Mouse (Mus musculus) limb, embryonic 12.5 days (tissue): ENCODE results near the gene Eif3c. TPM values are rescaled to one million over a fixed set of nuclear protein-coding genes. Genes with fewer than 3 reads are reported as not detected.

ENCODE experiments used
- ATAC-seq: fragments of 200-750 bp; cut with Nextera tagmentation; 2 replicates; pipeline ENCODE4 v1.8.0; 2017; ENCODE audit warnings: low read depth, moderate TSS enrichment; ENCODE audit not compliant: insufficient number of reproducible peaks, insufficient read depth, low FRiP score, low TSS enrichment
- H3K27ac ChIP-seq: fragments of 300-500 bp; sonication (generic); 2 replicates; pipeline ENCODE4 v1.5.1; 2016; ENCODE audit warnings: mild to moderate bottlenecking, moderate library complexity
- H3K27me3 ChIP-seq: fragments of 300-500 bp; sonication (generic); 2 replicates; pipeline ENCODE4 v1.6.1; 2016; ENCODE audit warnings: mild to moderate bottlenecking, moderate library complexity
- H3K36me3 ChIP-seq: fragments of 300-500 bp; sonication (generic); 2 replicates; pipeline ENCODE4 v1.6.1; 2016; ENCODE audit warnings: mild to moderate bottlenecking, moderate library complexity
- H3K4me1 ChIP-seq: fragments of 300-500 bp; sonication (generic); replicated peaks from 2 replicates; pipeline ENCODE4 v1.6.1; 2016
- H3K4me2 ChIP-seq: fragments of 300-500 bp; sonication (generic); 2 replicates; pipeline ENCODE4 v1.6.1; 2016; ENCODE audit warnings: mild to moderate bottlenecking, moderate library complexity
- H3K4me3 ChIP-seq: fragments of 300-500 bp; sonication (generic); replicated peaks from 2 replicates; pipeline ENCODE4 v1.5.1; 2016; ENCODE audit warnings: mild to moderate bottlenecking
- H3K9ac ChIP-seq: fragments of 300-500 bp; sonication (generic); replicated peaks from 2 replicates; pipeline ENCODE4 v1.6.1; 2016; ENCODE audit warnings: mild to moderate bottlenecking, moderate library complexity
- H3K9me3 ChIP-seq: fragments of 300-500 bp; sonication (generic); 2 replicates; pipeline ENCODE4 v1.6.1; 2016; ENCODE audit warnings: mild to moderate bottlenecking, moderate library complexity
- WGBS: fragments of 180-500 bp; shearing (Covaris S2); methylation state at CpG from one replicate; pipeline ENCODE4 v1.1.7; 2016; 5-methylcytosine and 5-hydroxymethylcytosine counted together
- polyA plus RNA-seq: library from polyadenylated mRNA; unstranded; fragments of >200 nt; fragmentation: Nextera tagmentation; extraction: Ambion mirVana; gene quantifications from 2 replicates; pipeline ENCODE4 v1.2.1, GENCODE M21; 2016

Eif3c gene
- polyA plus RNA-seq, 1 experiment from 2014 or later = 202 TPM

- H3K4me2 ChIP-seq = peak overlapping the region; percentile 46
- H3K36me3 ChIP-seq = no peaks in the 10 kb centered on the region
- H3K27me3 ChIP-seq = peaks cover 38% of the 10 kb centered on the region
- H3K9me3 ChIP-seq = no peaks in the 10 kb centered on the region
- WGBS = 4% methylated on average over 16 of the region's 16 CpGs
- ATAC-seq = peak; percentile 39; the same call in 1 of the 2 replicates
- peaks cover 9% of the 10 kb centered on the region; the same call in 1 of the 2 replicates for H3K4me1 ChIP-seq
- H3K4me3 ChIP-seq = 0 out of 2 replicates have a peak overlapping the region, but pooled peaks have one; percentile 1
- H3K9ac ChIP-seq = peak overlapping the region; percentile 50
- H3K27ac ChIP-seq = no peak overlapping the region
Observed at GRCm38 (mm10) chr7:126587779-126588178, 21.6 kb upstream of the Eif3c start.

- Histone ChIP-seq H3K9ac (no peak overlapping the region), H3K4me2 (no peak overlapping the region), H3K4me1 (peaks cover 12% of the 10 kb centered on the region), H3K27me3 (peaks cover 31% of the 10 kb centered on the region), H3K4me3 (no peak overlapping the region), H3K36me3 (no peaks in the 10 kb centered on the region), H3K9me3 (no peaks in the 10 kb centered on the region), H3K27ac (no peak overlapping the region)
- 64% methylated on average over 8 of the region's 8 CpGs for WGBS
- no peak for ATAC-seq
Observed at GRCm38 (mm10) chr7:126586839-126587238, 20.6 kb upstream of the Eif3c start.

GRCm38 (mm10) chr7:126585717-126586116 lies 19.5 kb upstream of the Eif3c start, which contains the start of gene Cln3:
Cln3 (minus strand) TSS chr7:126585817.
- H3K4me2 ChIP-seq = no peak within 1 kb of the TSS
- no peak within 1 kb of the TSS for H3K4me3 ChIP-seq
- H3K27me3 ChIP-seq = peaks cover 31% of the 10 kb centered on the region
- H3K4me1 ChIP-seq = peaks cover 16% of the 10 kb centered on the region
- ATAC-seq = no peak
- no peaks in the 10 kb centered on the region for H3K9me3 ChIP-seq
- WGBS = 75% methylated on average over 6 of the region's 6 CpGs
- no peak within 1 kb of the TSS for H3K27ac ChIP-seq
- no peak within 1 kb of the TSS for H3K9ac ChIP-seq
- no peaks in the 10 kb centered on the region for H3K36me3 ChIP-seq

GRCm38 (mm10) chr7:126584506-126584977 lies 18.3 kb upstream of the Eif3c start, which contains the start of gene Apobr:
Apobr (plus strand) TSS chr7:126584942.
- no peak for ATAC-seq
- H3K36me3 ChIP-seq = peaks cover 5% of the 10 kb centered on the region; the same call in 1 of the 2 replicates
- no peak within 1 kb of the TSS for H3K27ac ChIP-seq
- H3K9me3 ChIP-seq = no peaks in the 10 kb centered on the region
- 71% methylated on average over 8 of the region's 8 CpGs for WGBS
- H3K4me2 ChIP-seq = peak within 1 kb of the TSS; percentile 78
- no peak within 1 kb of the TSS for H3K9ac ChIP-seq
- H3K27me3 ChIP-seq = peaks cover 31% of the 10 kb centered on the region
- peak within 1 kb of the TSS; percentile 50 for H3K4me3 ChIP-seq
- peaks cover 16% of the 10 kb centered on the region for H3K4me1 ChIP-seq

- Histone ChIP-seq H3K4me3 (peak overlapping the region; percentile 50), H3K9me3 (no peaks in the 10 kb centered on the region), H3K27me3 (peaks cover 31% of the 10 kb centered on the region), H3K9ac (no peak overlapping the region), H3K36me3 (peaks cover 8% of the 10 kb centered on the region; the same call in 1 of the 2 replicates), H3K4me2 (peak overlapping the region; percentile 78), H3K4me1 (peaks cover 16% of the 10 kb centered on the region), H3K27ac (peak overlapping the region; percentile 82; the same call in 1 of the 2 replicates)
- ATAC-seq = no peak
- 54% methylated on average over 6 of the region's 6 CpGs for WGBS
Observed at GRCm38 (mm10) chr7:126583761-126584160, 17.6 kb upstream of the Eif3c start.

GRCm38 (mm10) chr7:126583251-126583709 lies 17.1 kb upstream of the Eif3c start:
- ATAC-seq = peak; percentile 87
- Histone ChIP-seq H3K27me3 (peaks cover 31% of the 10 kb centered on the region), H3K36me3 (peaks cover 11% of the 10 kb centered on the region; the same call in 1 of the 2 replicates), H3K9ac (peak overlapping the region; percentile 52), H3K4me3 (peak overlapping the region; percentile 50), H3K4me2 (peak overlapping the region; percentile 78), H3K27ac (peak overlapping the region; percentile 82), H3K9me3 (no peaks in the 10 kb centered on the region), H3K4me1 (peaks cover 14% of the 10 kb centered on the region)
- WGBS = 1% methylated on average over 22 of the region's 22 CpGs

- H3K36me3 ChIP-seq = peaks cover 14% of the 10 kb centered on the region; the same call in 1 of the 2 replicates
- H3K4me3 ChIP-seq = peak overlapping the region; percentile 50
- peaks cover 31% of the 10 kb centered on the region for H3K27me3 ChIP-seq
- H3K9me3 ChIP-seq = no peaks in the 10 kb centered on the region
- H3K9ac ChIP-seq = peak overlapping the region; percentile 52
- peak; percentile 66 for ATAC-seq
- H3K27ac ChIP-seq = 0 out of 2 replicates have a peak overlapping the region, but pooled peaks have one; percentile 17
- peak overlapping the region; percentile 78 for H3K4me2 ChIP-seq
- H3K4me1 ChIP-seq = peaks cover 10% of the 10 kb centered on the region; the same call in 1 of the 2 replicates
- 3% methylated on average over 20 of the region's 20 CpGs for WGBS
Observed at GRCm38 (mm10) chr7:126582759-126583158, 16.5 kb upstream of the Eif3c start.

GRCm38 (mm10) chr7:126581661-126582060 lies 15.4 kb upstream of the Eif3c start:
- Histone ChIP-seq H3K9ac (no peak overlapping the region), H3K4me1 (peaks cover 6% of the 10 kb centered on the region; the same call in 1 of the 2 replicates), H3K36me3 (peaks cover 22% of the 10 kb centered on the region), H3K9me3 (no peaks in the 10 kb centered on the region), H3K4me2 (peak overlapping the region; percentile 33), H3K4me3 (no peak overlapping the region), H3K27ac (no peak overlapping the region), H3K27me3 (peaks cover 21% of the 10 kb centered on the region)
- ATAC-seq = no peak
- 86% methylated on average over 6 of the region's 6 CpGs for WGBS

- 50% methylated on average over 8 of the region's 8 CpGs for WGBS
- Histone ChIP-seq H3K9me3 (no peaks in the 10 kb centered on the region), H3K4me3 (no peak overlapping the region), H3K36me3 (peaks cover 37% of the 10 kb centered on the region), H3K27ac (no peak overlapping the region), H3K9ac (no peak overlapping the region), H3K4me1 (peaks cover 6% of the 10 kb centered on the region; the same call in 1 of the 2 replicates), H3K4me2 (no peak overlapping the region), H3K27me3 (no peaks in the 10 kb centered on the region)
- no peak for ATAC-seq
Observed at GRCm38 (mm10) chr7:126579172-126579571, 13.0 kb upstream of the Eif3c start.

GRCm38 (mm10) chr7:126576946-126577345 lies 10.7 kb upstream of the Eif3c start:
- Histone ChIP-seq H3K4me3 (no peak overlapping the region), H3K36me3 (peaks cover 45% of the 10 kb centered on the region), H3K27ac (no peak overlapping the region), H3K9me3 (no peaks in the 10 kb centered on the region), H3K9ac (no peak overlapping the region), H3K4me1 (peaks cover 5% of the 10 kb centered on the region; the same call in 1 of the 2 replicates), H3K27me3 (no peaks in the 10 kb centered on the region), H3K4me2 (no peak overlapping the region)
- ATAC-seq = no peak
- WGBS = 54% methylated on average over 8 of the region's 8 CpGs

- WGBS = 1% methylated on average over 28 of the region's 28 CpGs
- no peak for ATAC-seq
- Histone ChIP-seq H3K9me3 (no peaks in the 10 kb centered on the region), H3K27me3 (no peaks in the 10 kb centered on the region), H3K4me2 (peak overlapping the region; percentile 79), H3K4me1 (peaks cover 2% of the 10 kb centered on the region; the same call in 1 of the 2 replicates), H3K27ac (peak overlapping the region; percentile 79), H3K4me3 (peak overlapping the region; percentile 93), H3K9ac (peak overlapping the region; percentile 82), H3K36me3 (peaks cover 41% of the 10 kb centered on the region)
Observed at GRCm38 (mm10) chr7:126565693-126566092, 518 bp downstream of the Eif3c start.
